Mouse (Mus musculus): ENCODE results near the gene Gm20441.

DNA sequence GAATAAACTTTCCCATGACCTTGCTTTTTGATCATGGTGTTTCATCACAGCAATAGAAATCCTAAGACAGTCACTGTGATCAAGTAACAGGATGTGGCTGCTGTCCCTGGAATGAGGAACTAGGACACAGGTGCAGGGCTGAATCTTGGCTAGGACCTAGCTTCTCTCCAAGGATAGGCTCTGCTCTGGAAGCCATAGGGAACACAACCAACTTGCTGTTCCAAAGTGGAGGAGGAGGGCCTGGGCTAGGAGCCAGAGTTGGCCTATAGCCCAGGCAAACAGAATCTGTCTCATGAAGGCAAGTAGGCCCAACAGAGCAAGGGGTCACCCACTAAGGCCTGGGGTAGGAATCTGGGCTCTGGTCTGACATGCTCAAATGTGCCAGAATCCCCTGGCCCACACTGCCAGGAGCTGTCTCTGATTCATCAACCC lies 47.8 kb upstream of the Gm20441 start:
- TF ChIP-seq POLR2A (IDR thresholded peaks at IDR 0.05; ENCODE audit: insufficient read depth, low read depth, low read length): no peak
- no peak for TF ChIP-seq CTCF (IDR thresholded peaks at IDR 0.05)
